Mouse (Mus musculus): Measurements from ENCODE around the gene Ang4. TPM values are rescaled to one million over a fixed set of nuclear protein-coding genes. Genes with fewer than 3 reads are reported as not detected.
"Not testable (repeated sequence)": the region's sequence is repeated elsewhere in the genome, so short reads cannot be mapped to it uniquely, and the experiment has no call there.

Gene Ang4
- polyA plus RNA-seq (2014; fragmentation: Nextera tagmentation; extraction: Ambion mirVana): not detected in 2 replicates

GRCm38 (mm10) chr14:51773490-51773889, at the start of gene Ang4:
Gene Ang4 (minus strand): TSS chr14:51773590.
- ATAC-seq (replicated peaks; ENCODE audit: insufficient number of reproducible peaks, low FRiP score, low TSS enrichment): no peak
- no peaks in the 10 kb centered on the region for H3K4me1 ChIP-seq (ENCODE audit: control insufficient read depth, insufficient read depth, low read length)
- H3K9ac ChIP-seq (ENCODE audit: low read depth, low read length): no peak within 1 kb of the TSS
- H3K27me3 ChIP-seq (ENCODE audit: control insufficient read depth, insufficient read depth, low read length): no peaks in the 10 kb centered on the region
- H3K4me2 ChIP-seq: no peak within 1 kb of the TSS
- H3K27ac ChIP-seq (ENCODE audit: low read depth, low read length): no peak within 1 kb of the TSS
- 67% methylated on average over 5 of the region's 5 CpGs for WGBS (ENCODE audit: insufficient replicate concordance)
- no peaks in the 10 kb centered on the region for H3K9me3 ChIP-seq (replicated peaks; ENCODE audit: control insufficient read depth, low read length)
- H3K36me3 ChIP-seq (ENCODE audit: control insufficient read depth, insufficient read depth, low read length): no peaks in the 10 kb centered on the region
- H3K4me3 ChIP-seq (ENCODE audit: low read depth, low read length): no peak within 1 kb of the TSS

- ATAC-seq (replicated peaks; ENCODE audit: insufficient number of reproducible peaks, low FRiP score, low TSS enrichment): no peak
- Histone ChIP-seq H3K9me3 (replicated peaks; ENCODE audit: control insufficient read depth, low read length) (no peaks in the 10 kb centered on the region), H3K27ac (ENCODE audit: low read depth, low read length) (no peak within 1 kb of the TSS), H3K4me2 (no peak within 1 kb of the TSS), H3K27me3 (ENCODE audit: control insufficient read depth, insufficient read depth, low read length) (no peaks in the 10 kb centered on the region), H3K36me3 (ENCODE audit: control insufficient read depth, insufficient read depth, low read length) (no peaks in the 10 kb centered on the region), H3K4me1 (ENCODE audit: control insufficient read depth, insufficient read depth, low read length) (no peaks in the 10 kb centered on the region), H3K4me3 (ENCODE audit: low read depth, low read length) (no peak within 1 kb of the TSS), H3K9ac (ENCODE audit: low read depth, low read length) (no peak within 1 kb of the TSS)
- 84% methylated on average over 2 of the region's 2 CpGs for WGBS (ENCODE audit: insufficient replicate concordance)
Observed at GRCm38 (mm10) chr14:51799746-51800145, 26.4 kb upstream of the Ang4 start, which contains the start of gene AY358078. Gene AY358078 (plus strand): TSS chr14:51800046.

GRCm38 (mm10) chr14:51794106-51794505, 20.7 kb upstream of the Ang4 start:
- no peak for ATAC-seq (replicated peaks; ENCODE audit: insufficient number of reproducible peaks, low FRiP score, low TSS enrichment)
- H3K27ac ChIP-seq (ENCODE audit: low read depth, low read length): no peak overlapping the region
- no peaks in the 10 kb centered on the region for H3K9me3 ChIP-seq (replicated peaks; ENCODE audit: control insufficient read depth, low read length)
- no peaks in the 10 kb centered on the region for H3K4me1 ChIP-seq (ENCODE audit: control insufficient read depth, insufficient read depth, low read length)
- no peaks in the 10 kb centered on the region for H3K27me3 ChIP-seq (ENCODE audit: control insufficient read depth, insufficient read depth, low read length)
- H3K4me2 ChIP-seq: no peak overlapping the region
- no peak overlapping the region for H3K4me3 ChIP-seq (ENCODE audit: low read depth, low read length)
- no peak overlapping the region for H3K9ac ChIP-seq (ENCODE audit: low read depth, low read length)
- WGBS (ENCODE audit: insufficient replicate concordance): 76% methylated on average over 2 of the region's 2 CpGs
- H3K36me3 ChIP-seq (ENCODE audit: control insufficient read depth, insufficient read depth, low read length): no peaks in the 10 kb centered on the region

GRCm38 (mm10) chr14:51789196-51789595, 15.8 kb upstream of the Ang4 start:
- 78% methylated on average over 2 of the region's 2 CpGs for WGBS (ENCODE audit: insufficient replicate concordance)

GRCm38 (mm10) chr14:51787061-51787460, 13.7 kb upstream of the Ang4 start:
- 72% methylated on average over 5 of the region's 5 CpGs for WGBS (ENCODE audit: insufficient replicate concordance)
- Histone ChIP-seq H3K36me3 (ENCODE audit: control insufficient read depth, insufficient read depth, low read length) (no peaks in the 10 kb centered on the region), H3K27ac (ENCODE audit: low read depth, low read length) (no peak overlapping the region), H3K9ac (ENCODE audit: low read depth, low read length) (no peak overlapping the region), H3K9me3 (replicated peaks; ENCODE audit: control insufficient read depth, low read length) (no peaks in the 10 kb centered on the region), H3K4me2 (no peak overlapping the region), H3K4me3 (ENCODE audit: low read depth, low read length) (no peak overlapping the region), H3K27me3 (ENCODE audit: control insufficient read depth, insufficient read depth, low read length) (no peaks in the 10 kb centered on the region), H3K4me1 (ENCODE audit: control insufficient read depth, insufficient read depth, low read length) (no peaks in the 10 kb centered on the region)
- no peak for ATAC-seq (replicated peaks; ENCODE audit: insufficient number of reproducible peaks, low FRiP score, low TSS enrichment)

More at GRCm38 (mm10) chr14:51789196-51789595, 15.8 kb upstream of the Ang4 start:
- no peak overlapping the region for H3K4me2 ChIP-seq
- H3K4me1 ChIP-seq (ENCODE audit: control insufficient read depth, insufficient read depth, low read length): no peaks in the 10 kb centered on the region
- no peaks in the 10 kb centered on the region for H3K9me3 ChIP-seq (replicated peaks; ENCODE audit: control insufficient read depth, low read length)
- H3K27me3 ChIP-seq (ENCODE audit: control insufficient read depth, insufficient read depth, low read length): no peaks in the 10 kb centered on the region
- H3K36me3 ChIP-seq (ENCODE audit: control insufficient read depth, insufficient read depth, low read length): no peaks in the 10 kb centered on the region
- H3K9ac ChIP-seq (ENCODE audit: low read depth, low read length): no peak overlapping the region
- H3K4me3 ChIP-seq (ENCODE audit: low read depth, low read length): no peak overlapping the region
- no peak for ATAC-seq (replicated peaks; ENCODE audit: insufficient number of reproducible peaks, low FRiP score, low TSS enrichment)
- no peak overlapping the region for H3K27ac ChIP-seq (ENCODE audit: low read depth, low read length)

GRCm38 (mm10) chr14:51786335-51786734, 12.9 kb upstream of the Ang4 start:
- Histone ChIP-seq H3K27me3 (ENCODE audit: control insufficient read depth, insufficient read depth, low read length) (no peaks in the 10 kb centered on the region), H3K9ac (ENCODE audit: low read depth, low read length) (no peak overlapping the region), H3K4me2 (no peak overlapping the region), H3K4me1 (ENCODE audit: control insufficient read depth, insufficient read depth, low read length) (no peaks in the 10 kb centered on the region), H3K9me3 (replicated peaks; ENCODE audit: control insufficient read depth, low read length) (no peaks in the 10 kb centered on the region), H3K4me3 (ENCODE audit: low read depth, low read length) (no peak overlapping the region), H3K36me3 (ENCODE audit: control insufficient read depth, insufficient read depth, low read length) (no peaks in the 10 kb centered on the region), H3K27ac (ENCODE audit: low read depth, low read length) (no peak overlapping the region)
- 69% methylated on average over 4 of the region's 4 CpGs for WGBS (ENCODE audit: insufficient replicate concordance)
- ATAC-seq (replicated peaks; ENCODE audit: insufficient number of reproducible peaks, low FRiP score, low TSS enrichment): no peak

- no peak overlapping the region for H3K9ac ChIP-seq (ENCODE audit: low read depth, low read length)
- ATAC-seq (replicated peaks; ENCODE audit: insufficient number of reproducible peaks, low FRiP score, low TSS enrichment): no peak
- H3K27me3 ChIP-seq (ENCODE audit: control insufficient read depth, insufficient read depth, low read length): no peaks in the 10 kb centered on the region
- H3K36me3 ChIP-seq (ENCODE audit: control insufficient read depth, insufficient read depth, low read length): no peaks in the 10 kb centered on the region
- H3K27ac ChIP-seq (ENCODE audit: low read depth, low read length): no peak overlapping the region
- no peaks in the 10 kb centered on the region for H3K4me1 ChIP-seq (ENCODE audit: control insufficient read depth, insufficient read depth, low read length)
- H3K4me3 ChIP-seq (ENCODE audit: low read depth, low read length): no peak overlapping the region
- 67% methylated on average over 4 of the region's 4 CpGs for WGBS (ENCODE audit: insufficient replicate concordance)
- H3K4me2 ChIP-seq: no peak overlapping the region
- no peaks in the 10 kb centered on the region for H3K9me3 ChIP-seq (replicated peaks; ENCODE audit: control insufficient read depth, low read length)
Observed at GRCm38 (mm10) chr14:51778865-51779481, 5.6 kb upstream of the Ang4 start.

- WGBS (ENCODE audit: insufficient replicate concordance): 82% methylated on average over 1 of the region's 1 CpGs
- H3K9ac ChIP-seq (ENCODE audit: low read depth, low read length): no peak overlapping the region
- no peak overlapping the region for H3K4me3 ChIP-seq (ENCODE audit: low read depth, low read length)
- H3K9me3 ChIP-seq (replicated peaks; ENCODE audit: control insufficient read depth, low read length): no peaks in the 10 kb centered on the region
- H3K4me2 ChIP-seq: no peak overlapping the region
- no peaks in the 10 kb centered on the region for H3K36me3 ChIP-seq (ENCODE audit: control insufficient read depth, insufficient read depth, low read length)
- no peak overlapping the region for H3K27ac ChIP-seq (ENCODE audit: low read depth, low read length)
- ATAC-seq (replicated peaks; ENCODE audit: insufficient number of reproducible peaks, low FRiP score, low TSS enrichment): no peak
- H3K4me1 ChIP-seq (ENCODE audit: control insufficient read depth, insufficient read depth, low read length): no peaks in the 10 kb centered on the region
- no peaks in the 10 kb centered on the region for H3K27me3 ChIP-seq (ENCODE audit: control insufficient read depth, insufficient read depth, low read length)
Observed at GRCm38 (mm10) chr14:51777791-51778190, 4.4 kb upstream of the Ang4 start.

GRCm38 (mm10) chr14:51771378-51771777, 2.0 kb downstream of the Ang4 start:
- H3K4me3 ChIP-seq (ENCODE audit: low read depth, low read length); H3K27me3 ChIP-seq (ENCODE audit: control insufficient read depth, insufficient read depth, low read length); H3K9ac ChIP-seq (ENCODE audit: low read depth, low read length); H3K9me3 ChIP-seq (replicated peaks; ENCODE audit: control insufficient read depth, low read length); ATAC-seq (replicated peaks; ENCODE audit: insufficient number of reproducible peaks, low FRiP score, low TSS enrichment); H3K36me3 ChIP-seq (ENCODE audit: control insufficient read depth, insufficient read depth, low read length); H3K27ac ChIP-seq (ENCODE audit: low read depth, low read length); H3K4me2 ChIP-seq; H3K4me1 ChIP-seq (ENCODE audit: control insufficient read depth, insufficient read depth, low read length): not testable (repeated sequence)
- 72% methylated on average over 1 of the region's 1 CpGs for WGBS (ENCODE audit: insufficient replicate concordance)
